Mouse (Mus musculus): Measurements from ENCODE around the gene Ccdc110.

The Ccdc110 gene

GRCm38 (mm10) chr8:45975837-45976468 lies 41.5 kb downstream of the Ccdc110 start:
- peak; percentile 19 for DNase-seq (ENCODE audit: low read depth)

DNA sequence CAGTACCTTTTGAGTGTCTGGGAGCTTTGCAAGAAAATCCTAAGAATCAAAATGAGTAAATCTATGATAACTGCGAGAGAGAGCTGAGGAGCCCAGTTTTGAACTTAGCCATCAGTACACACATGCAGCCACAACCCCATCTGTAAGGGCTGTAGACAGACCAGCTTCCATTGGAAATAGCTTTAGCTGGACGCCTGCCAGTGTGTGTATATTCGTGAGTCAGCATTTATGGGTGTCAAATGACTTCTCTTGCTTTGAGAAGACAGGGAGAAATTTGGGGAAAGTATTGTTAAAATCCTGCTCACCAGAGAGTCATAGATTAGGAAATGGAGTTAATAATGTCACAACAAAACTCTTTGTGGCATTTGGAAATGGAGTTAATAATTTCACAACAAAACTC lies 52.2 kb downstream of the Ccdc110 start:
- DNase-seq (ENCODE audit: low read depth), result peak; percentile 92

DNA sequence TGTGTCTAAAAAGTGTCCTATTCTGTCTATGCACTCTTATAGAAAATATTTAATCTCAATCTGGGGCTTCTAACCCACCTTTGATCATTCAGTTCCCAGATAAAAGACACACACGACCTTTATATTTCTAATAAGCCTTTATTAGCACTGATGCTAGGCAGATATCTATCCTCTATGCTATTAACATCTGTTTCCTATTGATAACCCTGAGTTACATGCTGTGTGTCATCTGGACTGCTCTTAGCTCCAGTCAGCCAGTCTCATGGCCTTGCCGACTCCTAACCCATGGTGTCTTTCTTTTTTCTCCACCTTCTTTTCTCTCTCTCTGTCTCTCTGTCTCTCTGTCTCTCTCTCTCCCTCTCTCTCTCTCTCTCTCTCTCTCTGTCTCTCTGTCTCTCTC lies 53.8 kb downstream of the Ccdc110 start:
- DNase-seq (ENCODE audit: low read depth), result no peak

DNA sequence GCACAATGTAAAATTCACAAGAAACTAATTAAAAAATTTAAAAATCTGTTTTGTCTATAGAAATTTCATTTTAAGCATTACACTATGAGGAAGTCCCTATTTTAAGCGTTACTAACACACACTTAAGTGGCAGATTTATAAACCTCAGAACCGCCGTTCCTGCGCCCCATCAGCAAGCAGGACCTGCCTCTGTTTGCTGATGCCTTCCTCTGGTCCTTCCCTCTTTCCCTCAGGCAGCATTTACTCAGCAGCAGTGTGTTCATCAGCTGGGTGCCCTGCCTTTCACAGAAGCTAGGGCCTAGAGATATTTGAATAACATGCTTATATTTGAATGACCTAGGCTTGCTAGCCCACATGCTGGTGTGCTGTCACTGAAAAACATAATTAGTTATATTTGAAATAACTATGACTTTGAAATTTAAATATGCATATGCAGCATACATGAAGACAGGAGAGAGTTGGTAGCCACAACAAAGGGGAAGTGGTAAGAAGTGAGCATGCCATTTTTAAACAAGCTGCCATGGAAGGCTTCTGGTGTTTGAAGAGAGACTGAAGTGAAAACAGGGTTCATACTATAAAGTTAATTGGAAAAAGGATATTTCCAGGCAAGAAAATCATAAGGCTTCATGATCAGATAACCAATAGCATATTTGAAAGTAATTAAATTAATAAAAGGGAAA lies 56.4 kb downstream of the Ccdc110 start:
- no peak for DNase-seq (ENCODE audit: low read depth)

Data from NIH3T3 (cell line).